Mouse (Mus musculus) brain, adult 2 months (tissue): ENCODE results near the gene Gm10644.

Experiments used
- DNase-seq: peaks from one replicate; pipeline ENCODE4 v3.0.0; 2011; ENCODE audit warnings: low read depth, low spot score

Gm10644 gene

DNA sequence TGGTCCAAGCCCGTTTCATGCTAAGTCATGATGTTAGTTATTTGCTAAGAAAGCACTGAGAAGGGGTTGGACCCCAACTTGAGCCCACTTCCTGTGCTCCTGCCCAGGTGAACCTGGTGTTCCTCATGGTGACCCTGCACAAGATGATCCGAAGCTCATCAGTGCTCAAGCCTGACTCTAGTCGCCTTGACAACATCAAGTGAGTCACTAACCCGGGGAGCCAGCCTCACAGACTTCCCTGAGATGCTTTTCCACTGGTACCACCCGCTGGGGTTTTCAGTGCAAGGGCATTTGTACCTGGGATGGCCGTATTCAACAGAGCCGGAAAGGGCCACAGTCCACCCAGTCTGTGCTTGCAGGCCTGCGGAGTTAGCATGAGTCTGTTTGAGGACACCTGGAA lies 19.6 kb downstream of the Gm10644 start:
- no peak for DNase-seq

GRCm38 (mm10) chr8:83934994-83935393 lies 20.0 kb downstream of the Gm10644 start:
- DNase-seq: no peak

GRCm38 (mm10) chr8:83934222-83934621 lies 20.8 kb downstream of the Gm10644 start:
- no peak for DNase-seq

- no peak for DNase-seq
These were observed 28.7 kb downstream of the Gm10644 start for GRCm38 (mm10) chr8:83926266-83926665.

DNA sequence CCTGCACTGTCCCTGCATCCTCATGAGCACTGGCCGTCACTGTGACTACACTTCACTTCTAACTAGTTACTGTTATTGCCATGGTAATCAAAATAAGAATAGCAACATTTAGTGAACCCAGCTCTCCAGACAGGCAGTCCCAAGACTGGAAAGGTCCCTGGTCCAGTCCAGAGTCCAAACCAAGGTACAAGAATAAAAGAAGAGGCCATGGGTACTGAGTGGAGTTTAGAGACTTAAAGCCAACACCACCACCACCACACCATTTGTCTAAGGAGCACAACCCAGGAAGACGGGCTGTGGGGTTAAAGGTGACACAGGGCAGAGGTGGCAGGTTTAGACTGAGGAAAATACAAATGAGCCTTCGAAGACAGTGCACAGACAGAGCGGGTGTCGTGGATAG lies 30.4 kb downstream of the Gm10644 start:
- DNase-seq: no peak

- DNase-seq: no peak
These were observed 32.3 kb downstream of the Gm10644 start for GRCm38 (mm10) chr8:83922727-83923126.

- DNase-seq: peak; percentile 94
These were observed 33.4 kb downstream of the Gm10644 start for GRCm38 (mm10) chr8:83921558-83921957.

DNA sequence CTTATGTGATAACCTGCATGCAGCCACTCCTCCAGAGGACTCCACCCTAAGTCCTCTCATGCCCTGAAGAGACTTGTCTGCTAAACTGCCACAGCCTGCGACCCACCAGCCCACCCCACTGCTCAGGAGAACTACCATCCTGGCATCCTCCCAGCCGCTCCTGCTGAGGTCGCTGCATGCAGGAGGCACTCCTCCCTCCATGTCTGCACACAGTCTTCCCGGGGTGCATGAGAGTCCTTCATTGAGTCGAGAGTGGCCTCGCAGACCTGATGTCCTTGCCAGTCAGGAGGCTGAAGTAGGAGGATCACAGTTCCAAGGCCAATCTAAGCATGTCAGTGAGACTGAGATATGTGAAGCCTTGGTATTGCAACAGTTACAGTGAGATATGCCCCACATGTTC lies 37.4 kb downstream of the Gm10644 start:
- no peak for DNase-seq

DNA sequence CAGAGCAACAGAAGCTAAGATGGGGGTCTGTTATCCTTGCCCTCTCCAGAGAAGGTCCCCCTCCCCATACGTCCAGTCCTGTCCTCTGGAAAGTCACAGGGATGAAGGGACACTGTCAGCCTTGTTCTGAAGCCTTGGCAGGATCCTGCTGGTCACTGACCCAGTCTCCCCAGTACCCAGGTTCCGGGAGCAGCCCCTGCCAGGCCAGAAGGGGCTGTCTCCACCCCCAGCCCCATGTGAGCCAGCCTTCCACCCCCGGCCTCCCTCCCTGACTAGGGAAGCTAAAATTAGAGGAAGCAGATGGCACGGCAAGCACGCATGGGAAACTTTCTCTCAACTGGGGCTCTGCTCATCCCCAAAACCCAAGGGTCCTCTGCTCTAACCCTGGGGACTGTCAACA lies 39.0 kb downstream of the Gm10644 start:
- DNase-seq: peak; percentile 88

GRCm38 (mm10) chr8:83914860-83915259 lies 40.1 kb downstream of the Gm10644 start:
- peak; percentile 43 for DNase-seq

GRCm38 (mm10) chr8:83914232-83914631 lies 40.8 kb downstream of the Gm10644 start:
- no peak for DNase-seq

DNA sequence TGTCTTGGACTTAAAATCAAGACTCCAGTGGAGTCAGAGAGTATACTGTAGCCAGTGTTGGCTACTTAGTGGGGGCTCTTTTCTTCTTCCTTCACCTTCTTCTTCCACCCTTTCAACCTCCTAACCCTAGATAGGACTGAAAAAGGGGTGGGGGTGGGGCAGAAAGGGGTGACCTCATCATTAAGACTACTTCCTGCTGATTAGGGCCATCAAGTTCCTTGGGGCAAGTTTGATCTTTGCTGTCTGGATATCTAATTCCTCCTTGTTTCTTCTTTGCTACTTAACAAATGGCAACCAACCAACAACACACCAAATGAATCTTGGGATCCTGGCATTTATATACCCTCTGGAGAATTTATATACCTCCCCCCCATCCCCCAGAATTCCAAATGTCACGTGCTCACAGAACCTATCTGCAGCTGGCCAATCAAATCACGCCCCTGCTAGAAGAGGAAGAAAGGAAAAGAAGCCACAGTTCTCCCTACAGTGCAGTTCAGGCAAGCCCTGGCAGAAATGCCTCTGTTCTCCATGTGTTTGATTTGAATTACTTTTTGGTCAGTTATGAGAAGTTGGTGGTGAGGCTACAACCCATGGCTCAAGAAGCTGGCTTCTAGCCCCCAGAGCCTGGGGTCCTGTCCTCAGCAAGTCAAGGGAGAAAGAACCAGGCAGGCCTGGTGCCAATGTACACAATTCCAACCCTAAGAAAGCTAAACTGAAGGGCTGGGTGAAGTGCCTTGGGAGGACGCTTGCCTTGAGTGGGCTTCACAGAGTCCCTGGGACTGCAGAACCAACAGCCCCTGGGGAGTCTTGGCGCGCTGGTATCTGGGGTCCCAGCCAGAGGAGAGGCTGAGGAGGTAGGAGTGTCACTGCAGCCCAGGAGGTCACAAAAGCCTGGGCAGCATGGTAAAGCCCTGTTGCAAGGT lies 42.9 kb downstream of the Gm10644 start:
- DNase-seq: no peak

DNA sequence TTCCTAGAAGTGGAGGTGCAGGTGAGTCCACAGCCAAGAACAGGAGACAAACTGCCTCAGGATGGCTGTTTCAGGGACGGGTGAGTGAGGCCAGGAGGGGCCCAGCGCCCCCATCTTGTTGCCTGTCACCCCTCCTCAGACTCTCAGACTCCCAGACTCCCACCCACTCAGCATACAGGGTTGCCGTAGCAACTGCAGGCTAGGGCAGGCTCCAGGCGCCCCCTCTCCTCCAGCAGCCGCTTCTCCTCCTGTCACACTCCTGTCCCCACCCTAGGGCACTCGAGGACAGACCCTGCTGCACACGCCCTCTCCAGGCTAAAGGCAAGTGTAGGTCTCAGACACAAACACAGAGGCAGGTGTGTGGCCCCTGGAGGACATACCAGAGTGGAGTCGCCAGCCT lies 45.7 kb downstream of the Gm10644 start:
- DNase-seq: peak; percentile 81

- DNase-seq: peak; percentile 73
These were observed 46.4 kb downstream of the Gm10644 start for GRCm38 (mm10) chr8:83908583-83908982.

DNA sequence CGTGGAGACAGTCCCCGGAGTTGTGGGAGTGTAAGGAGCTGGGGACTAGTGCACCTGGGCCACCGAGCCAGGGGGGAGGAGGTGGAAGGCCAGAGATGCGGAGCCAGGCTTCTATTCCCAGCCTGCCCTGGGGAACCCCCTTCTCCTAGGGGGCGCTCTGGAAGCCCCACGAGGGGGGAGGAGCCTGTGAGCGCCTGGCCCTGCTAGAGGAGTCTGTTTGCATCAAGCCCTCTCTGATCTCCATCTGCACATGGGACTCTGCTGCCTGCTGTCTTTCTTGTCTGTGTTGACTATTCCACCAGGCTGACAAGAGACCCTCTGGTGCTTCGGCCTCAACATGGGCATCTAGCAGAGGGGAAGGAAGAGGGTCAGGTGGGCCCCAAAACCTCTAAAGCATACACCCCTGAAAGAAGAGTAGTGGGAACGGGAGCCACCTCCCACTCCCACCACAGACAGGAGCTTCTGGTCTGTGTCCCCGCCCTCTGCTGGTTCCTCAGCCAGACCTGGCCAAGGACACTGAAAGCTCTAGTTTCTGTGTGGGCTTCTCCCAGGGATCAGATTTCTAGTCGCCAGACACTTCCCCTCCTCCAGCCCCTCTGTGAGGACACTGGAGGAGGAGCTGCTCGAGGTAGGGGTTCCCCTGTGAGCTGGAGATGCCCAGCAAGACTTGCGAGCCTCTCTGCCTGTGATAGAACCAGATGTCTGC lies 51.9 kb downstream of the Gm10644 start:
- DNase-seq: peak; percentile 66

- DNase-seq: peak; percentile 56
These were observed 53.2 kb downstream of the Gm10644 start for GRCm38 (mm10) chr8:83901566-83902485.

GRCm38 (mm10) chr8:83900957-83901270 lies 54.1 kb downstream of the Gm10644 start:
- peak; percentile 94 for DNase-seq

GRCm38 (mm10) chr8:83900266-83900956 lies 54.6 kb downstream of the Gm10644 start:
- no peak for DNase-seq

DNA sequence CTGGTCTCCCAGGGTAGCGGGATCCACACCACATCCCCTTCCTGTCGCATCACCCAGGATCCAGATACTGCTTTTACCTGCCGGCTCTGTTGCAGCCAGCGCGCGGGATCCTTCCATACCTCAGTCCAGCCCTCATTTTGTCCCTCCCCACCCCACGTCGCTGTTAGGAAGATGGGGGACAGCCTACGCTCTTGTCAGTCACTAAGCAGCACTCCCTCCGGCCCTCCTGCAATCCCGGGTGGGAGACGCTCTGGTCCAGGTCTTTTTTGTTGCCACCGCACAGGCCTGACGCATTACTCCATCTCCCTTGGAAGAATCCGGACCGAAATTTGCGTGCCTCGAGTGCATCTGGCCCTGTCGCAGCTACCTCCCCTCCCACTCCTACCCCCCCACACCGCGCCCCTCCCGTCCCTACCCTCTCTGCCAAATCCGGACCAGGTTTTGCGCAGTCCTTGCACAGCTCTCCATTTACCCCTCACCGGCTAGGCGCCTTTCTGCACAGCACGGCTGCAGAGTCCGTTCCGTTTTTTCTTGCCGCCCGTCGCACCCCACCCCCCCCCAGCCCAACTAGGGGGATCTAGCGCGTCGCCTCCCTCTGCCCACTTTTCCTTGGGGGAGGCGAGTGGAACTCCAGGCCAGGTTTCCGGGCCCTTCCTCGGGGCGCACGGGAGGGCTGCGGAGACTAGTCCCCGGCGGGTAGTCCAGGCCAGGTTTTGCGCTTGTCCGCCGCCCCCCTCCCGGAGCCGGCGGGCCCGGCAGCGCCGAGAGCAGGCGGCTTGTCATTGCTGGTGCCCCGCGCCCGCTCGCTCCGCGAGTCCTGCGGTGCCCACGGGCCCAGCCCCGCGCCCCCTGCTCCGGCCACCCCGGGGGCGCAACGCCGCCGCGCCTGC lies 55.4 kb downstream of the Gm10644 start, which contains the start of gene Adgrl1:
Adgrl1 (plus strand) TSS at position 743 of the 890 bp plus-strand sequence.
- peak; percentile 100 for DNase-seq

GRCm38 (mm10) chr8:83898985-83899362 lies 56.0 kb downstream of the Gm10644 start:
- peak; percentile 99 for DNase-seq
